Mouse (Mus musculus): ENCODE data around the gene Rfc4. TPM values are rescaled to one million over a fixed set of nuclear protein-coding genes. Genes with fewer than 3 reads are reported as not detected.
A peak's percentile ranks its signal among the peaks of the same experiment; 100 is the strongest.

The Rfc4 gene
- total and polyA plus RNA-seq, 2 experiments from 2014 or later: 8.6 to 20.4 TPM

GRCm38 (mm10) chr16:23117173-23117572 is 10.4 kb downstream of the Rfc4 start:
- WGBS: 64% methylated on average over 4 of the region's 4 CpGs
- Histone ChIP-seq H3K4me1 (ENCODE audit: insufficient read depth, low read length) (no peaks in the 10 kb centered on the region), H3K9ac (replicated peaks; ENCODE audit: low read length, poor library complexity, severe bottlenecking) (no peak overlapping the region), H3K27ac (ENCODE audit: low read depth, low read length) (no peak overlapping the region), H3K36me3 (ENCODE audit: insufficient read depth, low read length) (peaks cover 24% of the 10 kb centered on the region), H3K4me3 (ENCODE audit: low read depth, low read length) (no peak overlapping the region), H3K9me3 (ENCODE audit: low read length) (no peaks in the 10 kb centered on the region), H3K4me2 (ENCODE audit: low read depth, low read length, poor library complexity, severe bottlenecking) (no peak overlapping the region), H3K27me3 (ENCODE audit: insufficient read depth, low read length) (no peaks in the 10 kb centered on the region)
- ATAC-seq (ENCODE audit: low FRiP score) (no peak), DNase-seq (ENCODE audit: low spot score) (no peak)
- no peak for TF ChIP-seq CTCF (IDR thresholded peaks at IDR 0.05)

GRCm38 (mm10) chr16:23115486-23115885 is 12.1 kb downstream of the Rfc4 start:
- TF ChIP-seq CTCF (IDR thresholded peaks at IDR 0.05): no peak
- no peak overlapping the region for H3K4me2 ChIP-seq (ENCODE audit: low read depth, low read length, poor library complexity, severe bottlenecking)

GRCm38 (mm10) chr16:23114339-23115171 is 13.0 kb downstream of the Rfc4 start:
- ATAC-seq (ENCODE audit: low FRiP score) (no peak), DNase-seq (ENCODE audit: low spot score) (no peak)
- Histone ChIP-seq H3K36me3 (ENCODE audit: insufficient read depth, low read length) (peaks cover 37% of the 10 kb centered on the region), H3K4me3 (ENCODE audit: low read depth, low read length) (no peak overlapping the region), H3K27ac (ENCODE audit: low read depth, low read length) (no peak overlapping the region), H3K4me2 (ENCODE audit: low read depth, low read length, poor library complexity, severe bottlenecking) (no peak overlapping the region), H3K9me3 (ENCODE audit: low read length) (no peaks in the 10 kb centered on the region), H3K27me3 (ENCODE audit: insufficient read depth, low read length) (no peaks in the 10 kb centered on the region), H3K4me1 (ENCODE audit: insufficient read depth, low read length) (no peaks in the 10 kb centered on the region), H3K9ac (replicated peaks; ENCODE audit: low read length, poor library complexity, severe bottlenecking) (no peak overlapping the region)
- 65% methylated on average over 5 of the region's 5 CpGs for WGBS
- 0 out of 2 replicates have a peak, but pooled peaks have one; percentile 11 for TF ChIP-seq CTCF (IDR thresholded peaks at IDR 0.05)

More at GRCm38 (mm10) chr16:23115486-23115885, 12.1 kb downstream of the Rfc4 start:
- 86% methylated on average over 3 of the region's 3 CpGs for WGBS
- Histone ChIP-seq H3K9ac (replicated peaks; ENCODE audit: low read length, poor library complexity, severe bottlenecking) (no peak overlapping the region), H3K4me3 (ENCODE audit: low read depth, low read length) (no peak overlapping the region), H3K36me3 (ENCODE audit: insufficient read depth, low read length) (peaks cover 33% of the 10 kb centered on the region), H3K9me3 (ENCODE audit: low read length) (no peaks in the 10 kb centered on the region), H3K4me1 (ENCODE audit: insufficient read depth, low read length) (no peaks in the 10 kb centered on the region), H3K27me3 (ENCODE audit: insufficient read depth, low read length) (no peaks in the 10 kb centered on the region), H3K27ac (ENCODE audit: low read depth, low read length) (no peak overlapping the region)
- DNase-seq (ENCODE audit: low spot score) (no peak), ATAC-seq (ENCODE audit: low FRiP score) (no peak)

- H3K27me3 ChIP-seq (ENCODE audit: insufficient read depth, low read length): no peaks in the 10 kb centered on the region
- H3K4me1 ChIP-seq (ENCODE audit: insufficient read depth, low read length): no peaks in the 10 kb centered on the region
- TF ChIP-seq CTCF (IDR thresholded peaks at IDR 0.05): no peak
- no peak overlapping the region for H3K27ac ChIP-seq (ENCODE audit: low read depth, low read length)
- no peak overlapping the region for H3K9ac ChIP-seq (replicated peaks; ENCODE audit: low read length, poor library complexity, severe bottlenecking)
- no peak overlapping the region for H3K4me3 ChIP-seq (ENCODE audit: low read depth, low read length)
- peaks cover 42% of the 10 kb centered on the region for H3K36me3 ChIP-seq (ENCODE audit: insufficient read depth, low read length)
- DNase-seq (ENCODE audit: low spot score) (no peak), ATAC-seq (ENCODE audit: low FRiP score) (no peak)
- no peak overlapping the region for H3K4me2 ChIP-seq (ENCODE audit: low read depth, low read length, poor library complexity, severe bottlenecking)
- H3K9me3 ChIP-seq (ENCODE audit: low read length): no peaks in the 10 kb centered on the region
Measured at GRCm38 (mm10) chr16:23113903-23114302, 13.6 kb downstream of the Rfc4 start.

GRCm38 (mm10) chr16:23112861-23113435 is 14.6 kb downstream of the Rfc4 start:
- ATAC-seq (ENCODE audit: low FRiP score) (no peak), DNase-seq (ENCODE audit: low spot score) (no peak)
- H3K4me2 ChIP-seq (ENCODE audit: low read depth, low read length, poor library complexity, severe bottlenecking): no peak overlapping the region
- peaks cover 42% of the 10 kb centered on the region for H3K36me3 ChIP-seq (ENCODE audit: insufficient read depth, low read length)
- H3K27me3 ChIP-seq (ENCODE audit: insufficient read depth, low read length): no peaks in the 10 kb centered on the region
- 51% methylated on average over 9 of the region's 9 CpGs for WGBS
- H3K9me3 ChIP-seq (ENCODE audit: low read length): no peaks in the 10 kb centered on the region
- no peak overlapping the region for H3K9ac ChIP-seq (replicated peaks; ENCODE audit: low read length, poor library complexity, severe bottlenecking)
- no peaks in the 10 kb centered on the region for H3K4me1 ChIP-seq (ENCODE audit: insufficient read depth, low read length)
- H3K4me3 ChIP-seq (ENCODE audit: low read depth, low read length): no peak overlapping the region
- TF ChIP-seq CTCF (IDR thresholded peaks at IDR 0.05): no peak
- H3K27ac ChIP-seq (ENCODE audit: low read depth, low read length): no peak overlapping the region

GRCm38 (mm10) chr16:23112348-23112747 is 15.2 kb downstream of the Rfc4 start:
- no peak for TF ChIP-seq CTCF (IDR thresholded peaks at IDR 0.05)
- H3K36me3 ChIP-seq (ENCODE audit: insufficient read depth, low read length): peaks cover 40% of the 10 kb centered on the region
- no peak overlapping the region for H3K4me2 ChIP-seq (ENCODE audit: low read depth, low read length, poor library complexity, severe bottlenecking)
- DNase-seq (ENCODE audit: low spot score): no peak
- no peaks in the 10 kb centered on the region for H3K27me3 ChIP-seq (ENCODE audit: insufficient read depth, low read length)
- WGBS: 82% methylated on average over 12 of the region's 12 CpGs
- ATAC-seq (ENCODE audit: low FRiP score): no peak
- no peaks in the 10 kb centered on the region for H3K9me3 ChIP-seq (ENCODE audit: low read length)
- H3K4me3 ChIP-seq (ENCODE audit: low read depth, low read length): no peak overlapping the region
- no peaks in the 10 kb centered on the region for H3K4me1 ChIP-seq (ENCODE audit: insufficient read depth, low read length)
- no peak overlapping the region for H3K9ac ChIP-seq (replicated peaks; ENCODE audit: low read length, poor library complexity, severe bottlenecking)
- no peak overlapping the region for H3K27ac ChIP-seq (ENCODE audit: low read depth, low read length)

Measured in midbrain, postnatal 0 days (tissue).